Mouse (Mus musculus) right cerebral cortex, postnatal 36 days (tissue): ENCODE measurements at regions not wholly inside any gene's neighbourhood (a gene's known extent, or its start where the extent isn't known, plus 50 kb on each side); places are given as distances from the start of the nearest gene placed in this dataset.

Experiments used
- DNase-seq, 2 experiments: peaks; one replicate each; pipeline ENCODE4 v3.0.0; 2022; ENCODE audit warnings: low spot score in 2 of 2, mixed read lengths in 1 of 2

DNA sequence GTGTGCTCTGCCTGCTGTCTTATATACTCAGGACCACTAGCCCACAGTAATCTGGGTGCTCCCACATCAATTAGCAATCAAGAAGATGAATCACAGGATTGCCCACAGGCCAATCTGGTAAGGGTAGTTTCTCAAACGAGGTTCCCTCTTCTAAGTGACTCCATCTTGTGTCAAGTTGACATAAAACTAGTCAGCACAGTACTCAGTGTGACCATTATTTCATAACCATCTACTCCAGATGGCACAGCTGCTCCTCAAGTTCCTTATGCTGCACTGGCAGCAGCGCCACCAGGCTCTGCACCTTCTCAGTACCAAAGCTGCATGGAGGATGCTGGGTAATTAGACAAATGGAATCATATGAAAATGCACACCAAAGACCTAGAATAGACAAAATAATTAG lies 175.6 kb upstream of the B3galt2 start:
- no peak for DNase-seq

DNA sequence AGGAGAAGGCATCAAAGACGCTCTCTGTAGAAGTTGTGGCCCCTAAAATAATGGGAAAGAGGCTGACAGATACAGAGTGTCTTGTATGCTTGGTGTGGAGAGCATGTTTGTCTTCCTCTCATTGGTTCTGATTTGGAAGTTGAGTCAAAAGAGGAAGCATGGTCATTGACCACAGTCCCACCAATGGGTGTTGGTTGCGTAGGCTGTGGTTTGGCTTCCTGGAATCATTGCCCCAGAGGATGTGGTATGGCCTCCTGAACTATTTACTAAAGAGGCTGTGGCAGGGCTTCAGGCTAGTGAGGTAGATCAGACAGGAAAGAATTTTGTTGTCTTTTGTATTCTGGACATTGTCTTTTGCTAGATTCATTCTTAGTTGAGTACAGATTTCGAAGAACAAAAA lies 174.4 kb upstream of the B3galt2 start:
- DNase-seq = no peak

DNA sequence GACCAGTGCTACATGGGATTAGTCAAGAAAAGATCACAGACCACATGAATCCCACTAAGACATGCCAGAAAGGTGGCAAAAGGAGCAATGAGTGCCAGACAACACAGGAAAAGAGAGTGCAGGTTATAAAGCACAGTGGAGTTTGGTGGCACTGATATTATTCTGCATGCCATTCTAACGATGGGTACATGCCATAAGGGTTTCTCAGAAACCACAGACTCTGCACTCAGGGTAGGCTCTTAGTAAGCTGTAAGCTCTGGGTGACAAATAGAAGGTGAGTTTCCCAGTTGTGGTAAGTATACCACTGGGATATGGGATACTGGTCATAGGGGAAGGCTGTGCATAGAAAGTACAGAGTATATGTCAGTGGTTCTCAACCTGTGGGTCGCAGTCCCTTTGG lies 165.1 kb upstream of the B3galt2 start:
- no peak for DNase-seq

DNA sequence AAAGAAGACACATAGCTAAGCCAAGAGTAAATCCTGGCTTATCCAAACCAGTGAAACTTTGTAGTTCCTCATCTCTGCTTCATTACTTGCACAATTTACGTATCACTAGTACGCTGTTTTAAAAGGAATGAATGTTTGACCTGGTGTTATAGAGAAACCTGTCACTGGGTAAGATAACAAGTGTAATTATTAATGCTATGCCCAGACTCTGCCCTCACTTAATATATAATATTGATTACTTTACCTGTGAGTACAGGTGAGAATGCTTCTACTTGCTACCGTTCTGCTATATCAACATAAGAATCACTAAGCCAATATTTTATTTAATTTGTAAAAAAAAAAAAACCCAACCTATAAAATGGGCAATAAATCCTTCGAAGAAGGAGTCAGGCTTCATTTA lies 157.1 kb upstream of the B3galt2 start:
- DNase-seq = no peak

DNA sequence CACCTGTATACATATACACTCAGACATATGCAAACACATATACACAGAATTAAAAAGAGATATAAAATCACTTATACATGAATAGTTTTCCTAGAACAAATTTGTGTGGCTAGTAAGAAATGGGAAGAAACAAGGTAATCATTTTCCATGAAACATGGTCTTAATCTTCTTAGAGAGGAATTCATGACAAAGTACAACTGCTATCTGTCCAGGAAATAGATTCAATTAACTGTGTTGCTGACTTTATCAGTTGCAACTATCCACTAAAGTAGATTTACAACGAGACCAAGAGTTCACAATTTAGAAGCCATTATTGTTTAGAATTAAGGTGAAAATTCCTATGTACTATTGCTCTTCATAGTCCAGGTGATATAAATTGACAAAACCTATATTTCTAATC lies 155.5 kb upstream of the B3galt2 start:
- no peak for DNase-seq

DNA sequence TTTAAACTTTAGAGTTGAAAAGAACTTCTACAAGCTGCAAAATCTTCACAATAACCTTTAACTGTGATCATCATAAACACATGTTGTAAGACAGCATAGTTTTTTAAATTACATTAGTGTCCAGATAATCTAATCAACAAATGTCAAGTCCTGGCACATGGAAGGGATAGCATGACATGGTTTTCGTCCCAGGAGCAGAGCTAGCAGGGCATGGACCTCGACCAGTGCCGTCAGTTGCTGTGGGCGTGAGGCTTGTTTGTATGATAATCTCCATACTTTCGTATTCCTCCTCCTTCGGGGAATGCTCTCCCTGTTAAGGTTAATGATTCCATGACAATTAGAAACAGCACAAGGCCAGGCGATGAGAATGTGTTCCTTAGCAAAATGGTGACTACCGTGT lies 143.4 kb upstream of the B3galt2 start:
- no peak for DNase-seq

DNA sequence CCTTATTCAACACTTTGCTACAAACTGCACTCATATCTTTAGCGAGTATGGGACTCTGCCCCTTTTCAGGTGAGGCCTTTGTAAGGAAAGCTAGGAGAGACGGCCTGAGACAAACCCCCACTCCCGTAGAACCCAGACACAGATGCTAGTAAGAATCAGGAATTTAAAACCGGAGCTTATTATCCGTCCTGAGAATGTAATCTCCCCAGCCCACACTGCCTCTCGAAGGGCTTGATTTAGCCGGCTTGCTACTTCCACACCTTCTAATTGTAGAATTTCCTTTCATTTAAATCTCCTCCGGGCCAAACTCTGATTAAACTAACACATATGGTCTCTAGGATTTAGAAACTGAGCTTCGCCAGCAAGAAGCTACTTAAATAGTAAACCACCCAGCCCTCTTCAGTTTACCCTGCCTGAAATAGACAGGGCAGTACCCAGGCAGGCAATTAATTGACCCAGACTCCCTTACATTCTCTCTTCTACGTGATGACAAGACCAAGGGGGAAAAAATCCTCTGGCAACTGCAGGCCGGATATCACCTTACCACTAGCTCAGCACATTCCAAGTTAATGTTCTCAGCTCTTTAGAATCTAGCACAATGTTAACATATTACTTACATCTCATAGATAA lies 136.9 kb upstream of the B3galt2 start:
- peak; percentile 17 to 37 for DNase-seq

DNA sequence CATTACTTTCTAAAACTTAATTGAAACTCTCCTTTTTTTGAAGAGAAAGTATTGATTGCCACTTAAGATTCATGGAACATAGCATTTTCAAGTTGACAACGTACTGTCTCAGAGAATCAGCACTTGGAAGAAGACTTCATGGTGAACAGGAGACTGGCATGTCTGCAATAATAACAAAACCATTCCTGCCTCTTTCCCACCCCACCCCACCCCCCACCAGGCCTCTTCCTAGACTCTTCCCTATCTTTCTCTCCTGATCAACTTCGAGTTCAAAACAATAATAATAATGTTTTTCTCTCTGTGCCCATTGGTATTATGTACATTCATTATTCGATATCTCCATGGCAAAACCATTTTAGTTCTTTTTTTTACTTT lies 136.4 kb upstream of the B3galt2 start:
- no peak for DNase-seq

DNA sequence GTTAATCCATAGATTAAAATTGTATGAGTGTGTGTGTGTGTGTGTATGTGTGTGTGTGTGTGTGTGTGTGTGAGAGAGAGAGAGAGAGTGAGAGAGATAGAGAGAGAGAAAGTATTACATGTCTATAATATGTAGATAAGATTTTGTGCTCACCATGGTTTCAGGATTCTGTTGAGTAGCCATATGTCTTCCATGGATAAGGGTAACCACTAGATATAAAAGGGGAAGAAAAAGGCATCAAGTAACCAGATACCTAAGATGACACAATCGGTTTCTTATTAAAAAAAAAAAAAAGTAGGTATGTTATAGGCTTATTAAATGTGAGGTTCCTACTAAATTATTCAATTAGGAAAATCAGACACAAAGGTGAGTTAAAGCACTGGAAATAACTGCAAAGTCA lies 135.1 kb upstream of the B3galt2 start:
- no peak for DNase-seq

DNA sequence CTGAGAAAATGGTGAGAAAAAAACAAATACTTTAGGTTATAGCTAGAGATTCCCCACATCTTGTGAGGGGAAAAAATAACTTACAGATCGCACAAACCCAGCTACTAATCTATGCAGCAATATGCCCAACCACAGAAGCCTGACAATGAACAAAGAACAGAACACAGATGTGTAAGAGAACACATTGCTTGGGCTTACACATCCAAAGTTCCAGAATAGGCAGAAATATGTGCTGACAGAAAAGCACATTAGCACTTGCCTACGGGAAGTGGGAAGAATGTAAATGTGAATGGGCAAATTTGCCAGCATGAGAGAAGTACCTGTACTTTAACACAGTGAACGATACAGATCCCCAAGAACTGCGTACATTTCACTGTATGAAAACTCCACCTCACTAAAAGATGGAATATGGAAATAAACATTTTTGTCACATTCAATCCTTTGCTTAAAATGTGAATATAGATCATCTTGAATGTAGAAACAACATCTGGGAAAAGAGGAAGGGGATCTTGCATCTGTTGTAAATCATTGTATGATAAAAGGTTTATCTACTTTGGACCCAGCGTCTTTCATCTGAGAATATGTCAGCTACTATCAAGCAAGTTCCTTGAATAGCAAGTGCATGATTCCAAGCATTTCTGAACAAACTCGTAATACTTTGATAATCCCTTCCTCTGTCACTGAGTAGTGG lies 116.5 kb upstream of the B3galt2 start:
- DNase-seq = peak in 1 of 2 experiments; percentile 6

DNA sequence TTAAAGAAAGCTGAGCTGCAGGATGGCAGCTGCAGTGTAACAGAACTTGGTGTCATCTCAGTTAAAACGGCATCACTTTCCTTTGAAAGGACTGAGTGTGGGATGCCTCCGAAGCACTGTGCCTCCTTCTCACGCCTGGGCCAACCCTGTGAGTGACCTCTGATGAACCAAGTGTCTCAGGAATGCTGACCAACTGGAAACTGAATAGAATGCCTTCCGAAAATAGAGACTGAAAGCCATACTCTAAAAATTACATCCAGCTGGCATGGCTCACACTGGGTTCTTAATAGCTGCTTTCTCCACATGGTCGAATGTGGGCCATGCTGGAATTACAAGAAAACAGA lies 116.0 kb upstream of the B3galt2 start:
- DNase-seq = no peak

DNA sequence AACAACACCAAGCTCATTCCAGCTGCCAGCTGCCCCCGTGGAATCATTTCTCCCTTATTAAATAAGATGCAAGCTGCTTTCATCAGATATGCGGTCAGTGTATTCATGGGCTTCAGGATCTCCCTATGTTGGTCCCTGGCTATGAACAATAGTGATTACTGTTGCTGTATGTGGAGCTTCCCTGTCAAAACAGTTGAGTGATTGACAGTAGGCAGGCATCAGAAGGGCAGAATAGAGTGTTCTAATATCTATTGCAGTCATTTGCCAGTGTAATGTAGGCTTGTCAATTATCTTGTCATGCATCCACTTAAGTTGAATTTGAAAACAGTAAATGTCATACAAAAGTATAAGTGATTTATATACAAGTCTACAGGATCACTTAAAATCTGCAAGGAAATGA lies 100.2 kb upstream of the B3galt2 start:
- DNase-seq = no peak

DNA sequence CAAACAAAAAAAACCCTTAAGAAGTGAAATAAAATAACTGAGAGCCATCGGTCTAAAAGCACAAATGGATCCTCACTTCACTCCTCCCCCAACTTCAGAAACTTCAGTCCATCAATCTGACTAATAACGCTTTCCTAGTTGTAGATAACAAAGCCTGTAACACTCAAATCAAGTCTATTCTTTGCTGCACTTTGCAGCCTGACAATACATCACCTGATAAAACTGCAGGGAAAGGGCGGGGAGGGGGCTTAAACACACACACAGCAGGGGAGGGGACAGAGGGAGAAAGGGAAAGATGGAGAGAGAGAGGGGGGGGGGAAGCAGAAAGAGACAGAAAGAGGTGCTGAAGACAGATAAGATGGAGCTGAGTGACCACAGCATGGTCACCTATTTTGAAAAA lies 99.8 kb upstream of the B3galt2 start:
- no peak for DNase-seq
